Mouse (Mus musculus): ENCODE data around the gene Psd. TPM values are rescaled to one million over a fixed set of nuclear protein-coding genes. Genes with fewer than 3 reads are reported as not detected.

The Psd gene
- polyA plus RNA-seq (2012): 1.6 and 1.9 TPM in 2 replicates

DNA sequence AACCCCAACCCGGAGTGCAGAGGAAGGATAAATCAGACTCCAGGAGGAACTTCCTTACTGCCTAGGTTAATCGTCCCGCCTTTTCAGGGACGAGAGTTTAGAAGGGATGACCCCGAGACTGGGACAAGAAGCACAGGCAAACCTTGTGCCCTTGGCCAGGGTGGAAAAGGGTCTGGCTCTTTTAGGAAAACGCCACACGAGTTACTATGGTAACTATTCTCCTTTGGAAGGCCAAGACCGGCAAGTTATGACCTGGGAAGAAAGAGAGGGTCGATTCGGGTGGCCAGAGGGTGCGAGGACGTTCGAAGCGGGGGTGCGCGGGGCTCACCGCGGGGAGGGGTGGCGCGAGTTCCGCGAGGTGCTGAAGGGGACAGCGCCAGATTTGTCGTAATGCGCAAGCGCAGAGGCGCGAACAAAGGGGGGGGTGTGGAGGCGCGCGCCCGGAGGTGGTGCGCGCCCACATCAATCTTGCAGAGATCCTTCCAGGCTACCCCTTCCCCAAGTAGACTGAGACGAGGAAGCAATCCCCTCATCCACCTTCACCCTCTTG lies at the start of gene Psd:
Psd (minus strand) TSS at position 401 of the 550 bp plus-strand sequence.

DNA sequence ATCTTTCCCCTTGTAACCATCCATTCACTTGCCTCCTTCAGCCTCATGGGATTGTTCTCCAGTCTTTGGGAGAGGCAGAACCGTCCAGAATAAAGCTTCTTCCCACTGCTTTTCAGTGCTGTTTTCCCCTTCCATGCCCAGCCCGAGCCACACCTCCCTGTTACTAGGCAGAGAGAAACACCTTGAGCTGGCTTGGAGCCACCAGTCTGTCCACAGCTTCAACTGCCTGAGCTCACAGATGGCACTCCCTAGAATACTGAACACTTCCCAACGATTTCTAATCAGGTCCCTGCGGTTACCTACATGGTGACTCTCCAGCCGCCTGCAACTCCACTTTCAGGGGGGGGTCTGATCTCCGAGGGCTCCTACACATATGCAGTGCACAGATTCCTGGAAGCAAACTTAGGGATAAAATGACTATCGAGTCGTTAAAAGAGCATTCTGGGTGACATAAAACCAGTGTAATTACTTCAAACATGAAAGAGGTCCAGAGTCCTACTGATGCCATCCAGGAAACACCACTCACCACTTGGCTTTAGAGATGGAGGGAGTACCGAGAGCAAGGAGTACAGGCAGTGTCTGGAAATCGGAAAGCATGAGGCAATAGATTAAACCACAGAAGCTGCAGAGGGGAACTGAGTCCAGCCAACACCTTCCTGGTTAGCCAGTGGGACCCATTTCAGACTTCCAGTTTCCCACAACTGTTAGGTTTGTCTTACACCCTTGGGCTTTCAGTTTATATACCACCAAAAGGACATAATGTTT lies 23.4 kb upstream of the Psd start, which contains the start of gene 2310034G01Rik:
2310034G01Rik (minus strand) TSS at position 135 of the 765 bp plus-strand sequence.

DNA sequence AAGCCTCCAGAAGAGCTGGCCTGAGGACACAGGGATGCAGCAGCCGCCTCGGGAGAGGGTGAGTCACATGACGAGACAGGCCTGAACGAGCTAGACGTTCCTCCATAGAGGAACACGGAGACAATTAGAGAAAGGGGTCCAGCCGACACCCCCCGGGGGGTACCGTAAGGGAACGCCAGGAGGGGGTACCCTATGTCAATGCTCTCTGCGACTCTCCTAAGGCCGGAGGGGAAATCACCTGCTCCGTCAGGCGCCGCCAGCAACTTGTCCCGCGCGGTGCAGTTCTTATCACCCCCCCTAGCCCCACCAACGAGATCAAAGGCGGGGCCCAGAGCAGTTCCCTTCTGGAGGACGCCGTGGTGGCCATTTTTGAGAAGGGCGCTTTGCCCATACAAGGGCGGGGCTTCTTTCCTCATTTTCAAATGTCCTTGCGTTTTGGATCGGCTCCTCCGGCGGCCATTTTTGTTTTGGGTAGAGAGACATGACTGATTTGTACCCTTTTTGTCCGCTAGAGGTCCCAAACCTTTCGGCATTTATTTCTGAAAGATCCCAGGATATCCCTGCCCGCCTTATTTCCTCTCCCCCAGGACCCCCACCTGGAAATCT lies 11.5 kb upstream of the Psd start, which contains the start of gene Cuedc2:
Cuedc2 (minus strand) TSS at position 372 of the 606 bp plus-strand sequence.

DNA sequence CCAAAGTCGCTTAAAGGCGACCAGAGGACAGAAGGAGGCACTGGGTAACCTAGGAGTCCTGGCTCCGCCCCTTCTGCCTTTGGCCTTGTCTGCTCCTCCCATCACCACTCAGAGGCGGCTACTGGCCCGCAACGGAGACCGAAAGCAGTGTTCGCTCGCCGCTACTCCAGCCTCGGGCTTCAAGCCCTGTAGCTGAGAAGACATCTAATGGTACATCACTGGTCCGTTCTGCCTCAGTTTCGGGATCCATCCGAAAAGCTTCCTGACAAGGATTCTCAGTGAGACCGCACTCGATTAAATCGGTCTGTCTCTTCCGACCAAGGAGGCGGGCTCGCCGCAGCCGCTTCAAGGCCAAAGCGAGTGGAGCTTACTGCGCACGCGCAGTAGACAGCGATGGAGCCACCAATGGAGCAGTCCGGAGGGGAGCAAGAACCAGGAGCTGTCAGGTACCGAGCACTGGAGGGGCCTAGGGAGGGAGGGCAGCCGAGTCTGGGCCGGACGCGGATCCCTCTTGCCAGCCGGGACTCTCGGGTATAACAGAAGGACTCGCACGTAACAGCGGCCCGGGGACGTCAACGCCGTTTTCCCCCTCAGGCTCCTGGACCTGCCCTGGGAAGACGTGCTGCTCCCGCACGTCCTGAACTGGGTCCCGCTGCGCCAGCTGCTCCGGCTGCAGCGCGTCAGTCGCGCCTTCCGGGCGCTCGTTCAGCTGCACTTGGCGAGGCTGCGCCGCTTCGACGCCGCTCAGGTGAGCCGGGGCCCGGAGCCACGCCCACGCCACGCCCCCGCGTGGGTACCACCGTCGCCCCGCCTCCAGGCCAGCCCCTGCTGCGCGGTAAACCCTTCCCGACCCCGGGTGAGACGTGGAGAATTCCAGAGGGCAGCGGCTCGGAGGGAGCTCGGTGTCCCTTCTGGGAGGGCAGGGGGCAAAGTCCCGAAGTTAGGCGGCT lies 1.4 kb upstream of the Psd start, which contains the start of gene Fbxl15:
Fbxl15 (plus strand) TSS at position 104 of the 950 bp plus-strand sequence.

DNA sequence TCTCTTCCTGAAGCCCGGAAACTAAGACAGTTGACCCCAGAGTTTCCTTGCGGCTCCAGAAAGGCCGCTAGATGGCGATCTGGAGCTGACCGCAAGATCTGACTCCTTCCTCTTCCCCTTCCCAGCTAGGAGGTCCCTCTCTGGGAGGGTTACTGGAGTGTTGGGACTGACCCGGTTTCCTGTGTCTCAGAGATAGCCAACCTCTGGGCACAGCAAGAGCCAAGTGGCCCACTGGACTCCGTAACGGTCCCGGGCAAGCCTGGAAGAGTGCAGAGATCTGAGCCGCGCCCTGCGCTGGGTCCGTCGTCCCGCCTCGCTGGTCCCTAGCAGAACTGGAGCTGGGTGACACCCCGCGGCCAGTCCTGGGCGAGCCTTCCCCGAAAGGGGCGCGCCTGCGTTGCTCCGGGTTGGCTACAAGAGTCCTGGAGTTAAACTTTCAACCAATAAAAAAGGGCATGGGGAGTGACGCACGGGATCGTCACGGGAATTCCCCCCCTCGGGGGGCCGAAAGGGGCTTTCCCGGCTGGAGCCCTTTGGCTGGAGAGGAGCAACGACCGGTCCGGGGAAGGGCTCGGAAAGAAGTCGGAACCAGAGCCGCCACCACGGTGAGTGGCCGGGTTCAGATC lies 22.6 kb downstream of the Psd start, which contains the start of gene Nfkb2:
Nfkb2 (plus strand) TSS at position 105 of the 626 bp plus-strand sequence.

Other genes starting within 250 kb of the Psd start
- gene Elovl3, start 195.3 kb downstream of the Psd start, polyA plus RNA-seq (2012): 0.06 TPM in 1 of 2 replicates, not detected in the other
- gene Pitx3, start 178.8 kb downstream of the Psd start, polyA plus RNA-seq (2012): 0.13 and 0.25 TPM in 2 replicates
- gene Gbf1, start 174.6 kb downstream of the Psd start, polyA plus RNA-seq (2012): 341 and 366 TPM in 2 replicates
- gene Nfkb2, start 22.8 kb downstream of the Psd start, polyA plus RNA-seq (2012): 103 and 147 TPM in 2 replicates
- 20.1 and 22.0 TPM in 2 replicates for gene Fbxl15, start 1.0 kb upstream of the Psd start, polyA plus RNA-seq (2012)
- 206 and 216 TPM in 2 replicates for gene Cuedc2, start 11.5 kb upstream of the Psd start, polyA plus RNA-seq (2012)
- gene Mfsd13a, start 14.0 kb upstream of the Psd start, polyA plus RNA-seq (2012): 121 and 150 TPM in 2 replicates
- 4.7 and 4.8 TPM in 2 replicates for gene 2310034G01Rik, start 23.1 kb upstream of the Psd start, polyA plus RNA-seq (2012)
- 27.0 and 27.1 TPM in 2 replicates for gene Actr1a, start 68.6 kb upstream of the Psd start, polyA plus RNA-seq (2012)
- gene Sufu, start 69.7 kb upstream of the Psd start, polyA plus RNA-seq (2012): 24.3 and 26.8 TPM in 2 replicates
- 114 and 123 TPM in 2 replicates for gene Trim8, start 174.5 kb upstream of the Psd start, polyA plus RNA-seq (2012)
- 14.5 and 19.0 TPM in 2 replicates for gene Arl3, start 246.0 kb upstream of the Psd start, polyA plus RNA-seq (2012)
- 3.4 and 4.8 TPM in 2 replicates for gene Sfxn2, start 246.2 kb upstream of the Psd start, polyA plus RNA-seq (2012)

Measured in megakaryocyte-erythroid progenitor cell, adult 5 weeks (primary cell).